Mouse (Mus musculus) cerebellum, postnatal 10 days (tissue): Measurements from ENCODE around the gene Zdhhc5.

Experiments used
- DNase-seq, 2 experiments: peaks; one replicate each; pipeline ENCODE4 v3.0.0; 2021; ENCODE audit warnings: mixed read lengths in 2 of 2

Gene Zdhhc5

GRCm38 (mm10) chr2:84734351-84734864, 19.4 kb upstream of the Zdhhc5 start:
- DNase-seq = peak; percentile 69 to 75

- peak; percentile 90 to 91 for DNase-seq
Measured at GRCm38 (mm10) chr2:84733579-84734300, 18.8 kb upstream of the Zdhhc5 start, which contains the start of gene Ypel4. Gene Ypel4 (plus strand): TSS chr2:84734058.

GRCm38 (mm10) chr2:84732394-84732793, 17.4 kb upstream of the Zdhhc5 start:
- DNase-seq = no peak

GRCm38 (mm10) chr2:84731206-84731605, 16.2 kb upstream of the Zdhhc5 start:
- no peak for DNase-seq

- peak in 1 of 2 experiments; percentile 7 for DNase-seq
Measured at GRCm38 (mm10) chr2:84728191-84728590, 13.2 kb upstream of the Zdhhc5 start.

- peak; percentile 96 to 98 for DNase-seq
Measured at GRCm38 (mm10) chr2:84727172-84727858, 12.3 kb upstream of the Zdhhc5 start, which contains the start of gene Clp1. Gene Clp1 (minus strand): TSS chr2:84727350.

- no peak for DNase-seq
Measured at GRCm38 (mm10) chr2:84726716-84727115, 11.7 kb upstream of the Zdhhc5 start.

- DNase-seq = peak in 1 of 2 experiments; percentile 4
Measured at GRCm38 (mm10) chr2:84725770-84726169, 10.8 kb upstream of the Zdhhc5 start.

GRCm38 (mm10) chr2:84723856-84724255, 8.9 kb upstream of the Zdhhc5 start:
- no peak for DNase-seq

GRCm38 (mm10) chr2:84721182-84721581, 6.2 kb upstream of the Zdhhc5 start:
- no peak for DNase-seq

GRCm38 (mm10) chr2:84720718-84721117, 5.7 kb upstream of the Zdhhc5 start:
- no peak for DNase-seq

- peak; percentile 9 to 16 for DNase-seq
Measured at GRCm38 (mm10) chr2:84717357-84717756, 2.4 kb upstream of the Zdhhc5 start.

GRCm38 (mm10) chr2:84716423-84717355, 1.7 kb upstream of the Zdhhc5 start:
- peak; percentile 8 to 26 for DNase-seq

GRCm38 (mm10) chr2:84715562-84716361, 782 bp upstream of the Zdhhc5 start:
- DNase-seq = peak in 1 of 2 experiments; percentile 87

- no peak for DNase-seq
Measured at GRCm38 (mm10) chr2:84714422-84714810, 564 bp downstream of the Zdhhc5 start.

- no peak for DNase-seq
Measured at GRCm38 (mm10) chr2:84711898-84712297, 3.1 kb downstream of the Zdhhc5 start.

GRCm38 (mm10) chr2:84707523-84707922, 7.5 kb downstream of the Zdhhc5 start:
- no peak for DNase-seq

GRCm38 (mm10) chr2:84705295-84705694, 9.7 kb downstream of the Zdhhc5 start:
- no peak for DNase-seq

- DNase-seq = no peak
Measured at GRCm38 (mm10) chr2:84704329-84704728, 10.7 kb downstream of the Zdhhc5 start.

GRCm38 (mm10) chr2:84703497-84703896, 11.5 kb downstream of the Zdhhc5 start:
- no peak for DNase-seq

- no peak for DNase-seq
Measured at GRCm38 (mm10) chr2:84695007-84695695, 19.8 kb downstream of the Zdhhc5 start.
